Mouse (Mus musculus): Measurements from ENCODE around the gene Myo16.
A peak's percentile ranks its signal among the peaks of the same experiment; 100 is the strongest.

Gene Myo16

GRCm38 (mm10) chr8:10153611-10154438, at the start of gene Myo16:
TSS of gene Myo16 (plus strand) at chr8:10153911.
- no peak for DNase-seq

- no peak for DNase-seq
Measured at GRCm38 (mm10) chr8:10108516-10109271, 45.0 kb upstream of the Myo16 start.

- DNase-seq = no peak
Measured at GRCm38 (mm10) chr8:10122749-10123148, 31.0 kb upstream of the Myo16 start.

- DNase-seq = no peak
Measured at GRCm38 (mm10) chr8:10123412-10123811, 30.3 kb upstream of the Myo16 start.

GRCm38 (mm10) chr8:10125684-10126083, 28.0 kb upstream of the Myo16 start:
- no peak for DNase-seq

GRCm38 (mm10) chr8:10130513-10131414, 22.9 kb upstream of the Myo16 start:
- DNase-seq = no peak

GRCm38 (mm10) chr8:10139536-10139935, 14.2 kb upstream of the Myo16 start:
- peak; percentile 13 for DNase-seq

GRCm38 (mm10) chr8:10143961-10144360, 9.8 kb upstream of the Myo16 start:
- no peak for DNase-seq

- DNase-seq = no peak
Measured at GRCm38 (mm10) chr8:10151692-10152247, 1.9 kb upstream of the Myo16 start.

- DNase-seq = no peak
Measured at GRCm38 (mm10) chr8:10154439-10154745, 681 bp downstream of the Myo16 start.

GRCm38 (mm10) chr8:10155075-10155474, 1.4 kb downstream of the Myo16 start:
- no peak for DNase-seq

- no peak for DNase-seq
Measured at GRCm38 (mm10) chr8:10161106-10161505, 7.4 kb downstream of the Myo16 start.

- DNase-seq = no peak
Measured at GRCm38 (mm10) chr8:10164959-10165358, 11.2 kb downstream of the Myo16 start.

GRCm38 (mm10) chr8:10168326-10168725, 14.6 kb downstream of the Myo16 start:
- DNase-seq = no peak

GRCm38 (mm10) chr8:10169894-10170293, 16.2 kb downstream of the Myo16 start:
- DNase-seq = no peak

GRCm38 (mm10) chr8:10171321-10171720, 17.6 kb downstream of the Myo16 start:
- DNase-seq = no peak

GRCm38 (mm10) chr8:10172278-10172677, 18.6 kb downstream of the Myo16 start:
- DNase-seq = no peak

- DNase-seq = no peak
Measured at GRCm38 (mm10) chr8:10173033-10173747, 19.5 kb downstream of the Myo16 start.

GRCm38 (mm10) chr8:10174201-10174840, 20.6 kb downstream of the Myo16 start:
- no peak for DNase-seq

- no peak for DNase-seq
Measured at GRCm38 (mm10) chr8:10174841-10175680, 21.4 kb downstream of the Myo16 start.

GRCm38 (mm10) chr8:10175976-10176375, 22.3 kb downstream of the Myo16 start:
- DNase-seq = no peak
